Mouse (Mus musculus) mesoderm, embryonic 11.5 days (tissue): ENCODE results near the gene Sebox.

Experiments used
- DNase-seq: peaks from one replicate; pipeline ENCODE4 v3.0.0-alpha.2; 2012; ENCODE audit warnings: low read depth, low spot score

The Sebox gene

DNA sequence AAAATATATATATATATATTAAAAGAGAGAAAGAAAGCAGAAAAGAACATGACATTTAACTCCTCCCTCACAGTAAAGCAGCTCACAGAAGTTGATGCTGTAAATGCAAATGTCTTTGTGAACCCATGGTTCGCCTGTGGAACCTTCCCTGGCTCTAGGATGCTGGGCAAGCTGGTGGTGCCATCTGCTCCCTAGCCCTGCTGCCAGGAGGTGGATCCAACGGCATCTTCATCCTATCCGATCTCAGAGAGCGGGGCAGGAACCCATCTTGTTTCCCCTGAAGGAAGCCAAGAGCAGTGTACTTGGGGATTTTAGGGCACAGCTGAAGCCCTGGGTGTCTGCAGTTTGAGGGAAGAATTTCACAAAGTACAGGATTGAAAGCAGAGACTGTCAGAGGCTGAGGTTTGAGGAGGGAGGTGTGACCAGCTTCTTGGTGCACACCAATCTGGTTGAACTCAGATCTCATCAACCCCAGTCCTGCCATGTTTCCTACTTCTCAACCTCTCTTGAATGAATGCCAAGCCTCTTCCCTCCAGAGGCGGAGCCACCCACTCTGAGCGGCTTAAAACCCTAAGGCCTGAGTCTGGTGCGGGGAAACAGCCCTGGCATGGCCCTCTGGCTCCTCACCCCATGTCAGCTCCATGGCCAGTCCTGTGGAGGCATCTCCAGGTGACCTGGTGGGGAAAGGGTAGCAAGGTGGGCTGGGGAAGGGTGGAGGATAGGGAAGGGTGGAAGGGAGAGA is at the start of gene Sebox:
Gene Sebox (plus strand): TSS at position 539 of the 742 bp plus-strand sequence.
- DNase-seq: no peak

DNA sequence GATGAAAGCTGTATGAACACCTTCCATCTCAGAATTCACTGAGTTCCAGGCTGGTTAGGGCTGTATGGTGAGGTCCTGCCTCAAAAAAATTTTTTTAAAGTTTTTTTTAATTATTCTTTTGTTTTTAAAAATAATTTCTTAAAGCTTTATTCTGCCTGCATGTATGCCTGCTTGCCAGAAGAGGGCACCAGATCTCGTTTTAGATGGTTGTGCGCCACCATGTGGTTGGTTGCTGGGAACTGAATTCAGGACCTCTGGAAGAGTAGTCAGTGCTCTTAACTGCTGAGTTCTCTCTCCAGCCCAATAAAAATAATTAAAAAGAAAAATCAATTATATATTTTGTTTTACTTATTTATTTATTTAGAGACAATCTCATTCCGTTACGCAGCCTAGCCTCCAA is 49.6 kb upstream of the Sebox start:
- DNase-seq: peak; percentile 76

DNA sequence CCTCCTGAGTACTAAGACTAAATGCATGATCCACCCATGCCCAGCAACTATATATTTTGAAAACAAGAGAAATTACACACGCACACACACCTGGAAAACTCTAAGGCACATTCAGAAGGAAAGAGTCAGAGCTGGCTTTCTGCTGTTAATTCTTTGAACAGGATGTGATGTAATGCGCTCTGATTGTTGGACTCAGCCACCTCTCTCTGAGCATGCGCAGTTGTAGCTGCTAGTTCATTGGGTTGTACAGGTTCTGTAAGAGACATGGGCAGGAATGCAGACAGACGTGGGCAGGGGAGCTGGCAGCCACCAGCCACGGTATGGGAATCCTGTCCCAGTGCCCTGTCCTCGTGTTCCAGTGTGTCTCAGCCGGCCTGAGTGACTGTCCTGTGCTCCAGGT is 49.0 kb upstream of the Sebox start:
- DNase-seq: no peak

DNA sequence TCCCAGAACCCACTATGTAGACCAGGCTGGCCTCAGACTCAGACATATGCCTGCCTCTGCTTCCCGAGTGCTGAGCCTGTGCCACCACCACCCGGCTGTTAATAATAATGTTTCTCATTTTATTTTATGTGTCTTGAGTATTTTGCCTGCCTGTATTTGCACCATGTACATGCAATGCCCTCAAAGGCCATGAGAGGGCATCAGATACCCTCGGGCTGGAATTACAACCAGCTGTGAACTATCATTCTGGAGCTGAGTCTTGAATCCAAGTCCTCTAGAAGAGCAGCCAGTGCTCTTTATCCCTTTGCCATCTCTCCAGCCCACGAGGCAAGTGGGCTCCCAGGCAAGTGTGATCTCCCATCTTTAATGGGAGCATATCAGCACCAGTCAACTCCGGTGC is 47.9 kb upstream of the Sebox start:
- DNase-seq: peak; percentile 54

DNA sequence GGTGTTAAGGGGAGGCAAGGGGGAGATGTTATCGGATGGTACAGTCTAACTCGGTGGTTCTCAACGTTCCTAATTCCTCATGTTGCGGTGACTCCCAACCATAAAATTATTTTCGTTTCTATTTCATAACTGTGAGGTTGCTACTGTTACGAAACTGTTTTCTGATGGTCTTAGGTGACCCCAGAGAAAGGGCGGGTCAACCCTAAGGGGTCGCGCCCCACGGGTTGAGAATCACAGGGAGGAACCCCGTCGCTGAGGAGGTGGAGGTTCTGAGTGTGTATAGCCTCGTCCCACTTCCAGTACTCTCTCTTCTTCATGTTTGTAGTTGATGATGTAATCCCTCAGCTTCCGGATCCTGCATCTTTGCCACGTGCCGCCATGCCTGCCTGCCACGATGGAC is 44.5 kb upstream of the Sebox start:
- DNase-seq: no peak

DNA sequence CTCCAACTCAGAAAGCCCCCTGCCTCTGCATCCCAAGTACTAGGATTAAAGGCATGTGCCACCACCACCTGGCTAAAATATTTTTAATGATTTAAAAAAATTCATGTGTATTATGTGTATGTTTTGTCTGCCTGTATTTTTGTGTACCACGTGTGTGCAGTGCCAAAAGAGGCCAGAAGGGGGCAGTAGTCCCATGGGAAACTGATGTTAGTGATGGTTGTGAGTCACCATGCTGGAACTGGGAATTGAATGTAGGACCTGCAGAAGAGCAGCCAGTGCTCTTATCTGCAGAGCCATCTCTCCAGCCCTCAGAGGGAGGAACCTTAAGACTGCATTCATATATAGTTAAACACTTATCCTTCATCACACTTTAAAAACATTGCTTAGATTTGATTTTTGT is 41.4 kb upstream of the Sebox start:
- no peak for DNase-seq

DNA sequence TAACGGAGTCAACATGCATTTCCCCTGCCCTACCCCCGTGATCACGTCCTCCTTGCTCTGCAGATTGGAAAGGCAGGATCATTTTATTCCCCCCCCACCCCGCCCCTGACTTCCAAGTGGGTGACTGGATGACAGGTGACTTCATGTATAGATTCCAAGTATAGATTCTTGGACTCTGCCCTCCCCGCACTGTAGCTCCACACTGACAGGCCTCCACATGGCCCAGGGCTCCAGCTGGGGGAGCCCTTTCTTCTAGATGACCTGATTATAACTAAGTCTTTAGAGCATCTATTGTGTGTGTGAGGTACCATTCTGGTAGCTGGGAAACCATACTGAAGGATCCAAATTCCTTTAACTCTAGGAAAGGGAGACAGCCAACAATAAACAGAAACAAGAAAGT is 40.6 kb upstream of the Sebox start:
- no peak for DNase-seq

DNA sequence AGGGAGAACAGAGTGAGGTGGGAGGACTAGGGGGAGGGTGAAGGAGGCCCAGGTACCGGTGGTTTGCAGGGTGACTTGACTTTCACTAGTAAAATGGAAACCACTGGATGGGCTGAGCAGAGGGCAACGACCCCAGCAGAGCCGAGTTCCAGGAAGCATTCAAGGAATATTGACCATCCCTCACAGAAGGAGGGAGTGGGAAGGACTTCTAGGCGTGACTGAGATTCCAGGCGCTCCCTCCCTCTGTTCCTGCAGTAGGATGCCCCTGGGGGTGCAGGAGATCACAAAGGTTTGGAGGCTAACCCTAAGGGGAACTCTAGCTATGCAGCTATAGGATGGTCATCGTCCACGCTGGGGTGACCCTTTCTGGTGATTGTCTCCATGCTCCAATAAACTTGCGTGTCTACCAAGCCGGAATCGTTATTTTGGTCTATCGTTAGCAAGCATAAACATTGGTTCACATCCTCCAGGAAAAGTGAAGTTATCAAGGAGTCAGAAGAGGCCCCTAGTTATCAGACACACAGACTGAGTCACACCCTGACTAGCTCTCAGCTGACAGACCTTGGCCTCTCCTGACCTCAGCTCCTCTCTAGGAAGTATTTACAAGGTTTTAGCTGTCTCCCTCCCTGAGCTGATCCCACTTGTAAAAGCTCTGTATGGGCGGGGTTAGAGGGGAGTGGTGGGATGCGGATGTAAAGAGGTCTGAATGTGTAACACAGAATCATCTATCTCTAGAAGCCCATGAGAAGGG is 39.8 kb upstream of the Sebox start:
- DNase-seq: no peak

DNA sequence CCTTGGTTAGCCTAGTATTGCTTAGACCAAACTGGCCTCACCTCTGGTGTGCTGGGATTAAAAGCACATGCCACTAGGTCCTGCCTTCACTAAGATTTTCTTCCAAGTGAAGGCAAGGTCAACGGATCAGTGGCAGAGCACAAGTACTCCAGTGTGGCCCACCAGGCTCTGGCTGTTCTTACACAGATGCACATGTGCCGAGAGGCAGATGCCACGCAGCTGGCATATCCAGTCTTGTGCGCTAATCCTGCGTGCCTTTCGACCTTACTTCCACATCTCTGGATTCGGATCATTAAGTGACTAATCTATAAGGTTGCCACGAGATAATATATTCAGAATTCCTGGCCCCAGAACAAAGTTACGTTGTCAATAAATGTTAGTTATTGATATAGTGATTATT is 38.1 kb upstream of the Sebox start:
- peak; percentile 48 for DNase-seq

DNA sequence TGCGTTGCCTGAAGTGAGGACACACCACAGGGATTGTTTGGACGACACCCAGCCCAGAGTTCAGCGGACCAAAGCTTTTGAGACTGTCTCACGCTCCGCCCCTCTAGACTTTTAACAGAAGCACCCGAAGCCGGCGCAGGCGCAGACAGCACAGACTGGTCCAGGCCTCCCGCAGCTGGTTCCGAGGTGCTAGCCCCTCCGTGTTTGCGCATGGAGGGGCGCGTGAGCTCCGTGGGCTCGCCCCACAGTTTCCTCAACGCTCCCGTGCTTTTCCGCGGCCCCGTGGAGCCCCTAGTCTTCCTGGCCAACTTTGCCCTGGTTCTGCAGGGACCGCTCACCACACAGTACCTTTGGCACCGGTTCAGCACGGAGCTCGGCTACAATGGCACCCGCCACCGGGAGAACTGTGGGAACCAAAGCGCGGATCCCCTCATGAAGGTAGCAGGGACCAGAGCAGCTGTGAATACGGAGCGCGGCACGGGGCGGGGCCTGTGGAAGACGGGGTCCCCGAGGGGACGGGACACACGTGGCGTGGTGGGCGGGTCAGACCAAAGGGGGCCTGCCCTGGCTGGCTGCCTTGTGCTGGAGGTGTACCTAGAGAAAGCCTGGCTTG is 37.6 kb upstream of the Sebox start, which contains the start of gene Slc46a1:
Gene Slc46a1 (plus strand): TSS at position 130 of the 613 bp plus-strand sequence.
- DNase-seq: peak; percentile 87

DNA sequence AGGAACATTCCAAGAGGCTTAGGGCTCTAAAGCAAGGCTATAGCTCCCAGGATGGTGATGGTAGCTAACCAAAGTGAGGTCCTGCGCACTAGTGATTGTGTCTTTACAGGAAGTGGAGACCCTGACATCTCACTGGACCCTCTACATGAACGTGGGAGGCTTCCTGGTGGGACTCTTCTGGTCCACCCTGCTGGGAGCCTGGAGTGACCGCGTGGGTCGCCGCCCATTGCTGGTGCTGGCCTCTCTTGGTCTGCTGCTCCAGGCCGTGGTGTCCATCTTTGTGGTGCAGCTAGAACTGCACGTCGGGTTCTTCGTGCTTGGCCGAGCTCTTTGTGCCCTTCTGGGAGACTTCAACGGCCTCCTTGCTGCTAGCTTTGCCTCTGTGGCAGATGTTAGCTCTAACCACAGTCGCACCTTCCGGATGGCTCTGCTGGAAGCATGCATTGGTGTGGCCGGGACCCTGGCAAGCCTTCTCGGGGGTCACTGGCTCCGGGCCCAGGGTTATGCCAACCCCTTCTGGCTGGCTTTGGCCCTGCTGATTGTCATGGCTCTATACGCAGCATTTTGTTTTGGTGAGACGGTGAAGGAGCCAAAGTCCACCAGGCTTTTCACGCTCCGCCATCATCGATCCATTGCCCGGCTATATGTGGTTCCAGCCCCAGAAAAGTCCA is 36.9 kb upstream of the Sebox start:
- DNase-seq: no peak

DNA sequence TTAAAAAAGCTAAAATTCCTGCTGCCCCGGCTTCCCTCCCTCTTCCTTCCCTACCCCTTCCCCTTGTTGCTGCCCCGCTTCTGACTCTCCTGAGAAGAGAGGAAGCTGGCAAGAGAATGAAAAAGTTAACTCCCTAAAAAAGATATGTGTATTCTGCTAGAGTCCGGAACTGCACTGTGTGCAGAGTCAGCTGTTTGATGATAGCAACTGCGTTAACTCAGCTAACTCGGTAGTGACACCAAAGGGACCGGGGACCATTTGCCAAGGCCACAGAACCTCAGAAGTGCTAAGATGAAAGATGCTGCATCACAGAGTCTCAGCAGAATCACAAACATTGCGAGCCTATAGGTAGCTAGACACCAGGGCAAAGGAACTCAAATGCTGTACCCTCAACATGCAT is 35.7 kb upstream of the Sebox start:
- no peak for DNase-seq

DNA sequence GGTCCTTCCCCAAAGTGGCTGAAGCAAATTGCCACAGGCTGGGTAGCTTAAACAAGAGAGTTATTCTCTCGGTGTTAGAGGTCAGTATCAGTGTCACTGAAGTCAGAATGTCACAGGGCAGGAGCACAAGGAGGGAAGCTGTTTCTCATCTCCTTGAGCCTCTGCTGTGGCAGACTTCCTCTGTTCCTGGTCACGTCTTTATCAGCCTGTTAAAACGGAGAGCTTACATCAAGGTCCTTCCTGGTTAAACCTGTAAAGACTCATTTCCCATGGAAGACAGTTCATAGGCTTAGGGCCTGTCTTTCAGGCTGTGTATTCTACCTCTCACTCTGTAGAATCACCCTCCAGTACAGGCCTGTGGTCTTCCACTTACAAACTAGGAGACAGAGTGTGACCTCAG is 35.3 kb upstream of the Sebox start:
- no peak for DNase-seq

DNA sequence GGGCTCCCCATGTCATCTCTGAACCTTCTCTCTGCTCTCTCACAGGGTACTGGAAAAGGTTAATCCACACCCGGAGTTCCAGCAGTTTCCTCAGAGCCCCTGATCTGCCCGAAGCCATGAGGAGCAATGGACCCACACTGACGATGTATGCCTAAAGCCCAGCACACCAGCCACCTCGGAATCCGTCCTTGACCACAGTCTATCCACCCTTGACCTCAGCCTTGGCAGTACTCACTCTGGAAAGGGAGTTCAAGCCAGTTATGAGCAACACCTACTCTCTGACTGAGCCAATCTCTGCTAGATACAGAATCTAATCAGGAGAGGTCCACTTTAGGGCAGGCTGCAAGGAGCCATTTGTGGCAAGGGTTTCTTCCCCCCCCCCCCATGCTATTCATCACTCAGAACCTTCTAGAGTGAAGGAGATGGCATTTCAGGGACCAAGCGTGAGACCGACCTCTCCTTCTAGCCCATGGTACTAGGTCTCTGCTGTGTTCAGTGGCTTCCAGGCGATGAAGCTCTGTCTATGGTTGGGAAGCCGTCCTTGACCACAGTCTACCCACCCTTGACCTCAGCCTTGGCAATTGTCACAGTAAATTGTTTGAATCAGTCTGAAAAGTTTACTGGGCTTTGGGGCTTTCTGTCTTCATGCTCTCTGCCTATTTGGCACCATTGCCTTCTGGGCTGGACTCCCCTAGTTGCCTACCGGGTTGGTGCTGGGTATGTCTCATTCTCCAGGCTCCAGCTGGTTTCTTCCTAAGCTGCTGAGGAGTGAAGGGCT is 31.7 kb upstream of the Sebox start:
- no peak for DNase-seq

DNA sequence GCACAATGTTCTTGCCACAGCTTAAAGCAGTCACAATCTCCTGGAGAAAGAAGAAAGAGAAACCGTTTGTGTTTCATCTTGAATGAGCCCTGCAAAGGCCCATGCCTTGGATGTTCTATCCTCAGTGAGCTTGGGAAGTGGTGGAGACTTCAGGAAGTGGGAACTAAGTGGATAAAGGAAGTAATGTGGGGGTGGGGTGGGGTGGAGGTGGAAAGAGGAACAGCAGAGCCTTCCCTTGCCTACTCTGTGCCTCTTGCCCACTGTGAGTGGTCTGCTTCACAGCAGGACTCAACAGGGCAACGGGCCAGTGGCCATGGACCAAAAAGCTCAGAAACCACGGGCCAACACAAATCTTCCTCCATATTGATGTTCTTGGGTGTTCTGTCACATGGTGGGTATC is 28.0 kb upstream of the Sebox start:
- no peak for DNase-seq

DNA sequence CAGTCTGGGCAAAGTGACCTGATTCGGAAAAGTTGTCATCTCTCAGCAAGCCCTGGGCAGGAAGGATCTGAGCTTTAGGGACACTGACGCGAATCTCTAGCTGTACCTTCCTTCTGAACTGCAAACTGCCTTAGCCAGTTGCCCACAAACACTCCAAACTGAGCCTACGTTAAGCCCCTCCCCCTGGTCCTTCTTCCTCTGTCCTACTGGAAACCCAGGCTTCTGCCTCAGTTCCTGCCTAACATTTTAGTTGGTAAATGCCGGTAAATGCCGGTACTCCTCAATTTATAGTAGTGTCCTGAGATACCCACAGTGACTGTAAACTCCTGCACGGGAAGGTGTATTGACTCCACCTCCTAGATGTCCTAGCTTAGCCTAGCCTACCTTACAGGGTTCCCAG is 19.6 kb upstream of the Sebox start:
- no peak for DNase-seq

DNA sequence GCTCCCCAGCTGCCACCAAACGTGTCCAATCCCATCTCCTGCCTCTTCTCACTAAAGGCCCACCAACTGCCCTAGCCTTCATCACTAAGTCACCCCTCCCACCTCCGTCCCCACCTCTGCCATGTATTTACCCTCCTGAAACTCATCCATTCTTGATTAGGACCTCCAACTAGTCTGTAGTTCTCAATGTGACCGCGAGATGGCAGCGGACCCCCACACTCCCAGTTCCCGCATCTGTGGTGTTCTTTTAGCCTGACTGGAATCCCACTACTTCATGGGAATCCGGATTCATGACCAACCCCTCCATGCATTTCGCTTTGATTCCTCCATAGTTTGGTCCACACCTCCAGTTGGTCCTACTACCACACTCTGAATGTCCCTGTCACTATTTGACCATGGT is 15.1 kb upstream of the Sebox start:
- peak; percentile 79 for DNase-seq

DNA sequence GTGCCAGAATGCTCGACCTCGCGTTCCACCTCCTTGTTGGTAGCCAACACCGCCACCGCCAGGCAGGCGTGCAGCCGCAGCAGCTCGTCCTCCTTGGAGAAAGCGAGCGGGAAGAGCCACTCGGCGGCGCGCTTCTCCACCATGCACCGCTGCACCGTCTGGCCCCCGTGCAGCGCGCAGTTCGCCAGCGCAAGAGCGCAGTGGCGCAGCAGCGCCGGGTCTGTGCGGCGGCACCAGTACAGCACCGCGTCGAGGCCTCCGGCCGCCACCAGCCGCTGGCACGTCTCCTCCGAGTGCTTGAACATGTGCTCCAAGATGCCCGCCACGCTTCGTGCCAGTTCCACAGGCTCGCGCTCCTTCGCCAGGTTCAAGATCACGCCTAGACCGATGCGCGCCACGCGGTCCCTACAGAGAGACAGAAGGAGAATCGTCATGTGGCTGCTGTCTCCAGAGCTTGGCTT is 12.4 kb upstream of the Sebox start:
- peak; percentile 64 for DNase-seq

DNA sequence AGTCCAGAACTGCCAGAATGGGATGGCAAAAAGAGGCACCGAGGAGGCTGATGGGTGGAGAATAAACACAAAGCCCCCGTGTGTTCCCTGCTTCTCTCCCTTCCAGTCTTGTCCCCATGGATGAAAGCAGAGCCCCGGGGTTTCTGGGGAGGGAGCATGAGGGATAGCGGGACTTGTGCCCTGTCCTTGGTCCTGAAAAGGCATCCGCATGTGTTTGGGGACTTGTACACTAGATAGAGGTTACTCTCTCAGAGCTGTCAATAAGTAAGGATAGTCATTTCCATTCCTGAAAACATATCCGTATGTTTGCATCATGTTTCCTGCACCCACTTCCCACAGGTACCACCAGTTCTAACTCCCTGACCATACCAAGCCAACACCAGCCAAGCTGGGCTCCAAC is 7.3 kb upstream of the Sebox start:
- DNase-seq: peak; percentile 81

DNA sequence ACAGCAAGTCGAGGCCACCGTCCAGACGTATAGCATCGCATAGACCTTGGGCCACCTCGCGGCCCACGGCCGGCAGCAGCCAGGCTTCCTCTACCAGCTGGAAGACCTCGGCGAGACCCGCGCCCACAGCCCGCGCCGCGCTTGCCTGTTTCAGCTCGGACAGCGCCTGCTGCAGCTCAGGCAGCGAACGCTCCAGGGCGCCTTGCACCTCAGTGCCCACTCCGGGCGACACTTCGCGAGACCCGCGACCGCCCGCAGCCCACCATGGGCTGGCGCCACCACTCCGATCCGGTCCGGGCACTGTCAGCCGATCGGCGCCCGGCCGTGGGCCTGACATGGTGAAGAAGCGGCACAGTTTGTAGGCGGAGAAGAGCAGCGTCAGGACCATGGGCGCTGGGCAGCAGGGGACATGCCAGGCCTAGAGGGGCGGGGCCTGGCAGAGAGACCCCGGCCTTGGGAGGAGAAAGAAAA is 6.1 kb upstream of the Sebox start:
- no peak for DNase-seq
